Mouse (Mus musculus) CH12.LX (cell line): ENCODE measurements around the gene Asz1.

Source experiments
- BHLHE40 ChIP-seq: IDR thresholded peaks from 2 replicates; pipeline ENCODE4 v1.6.1; 2011; ENCODE audit warnings: mild to moderate bottlenecking, low read depth, low read length, improper control_type of control experiment
- CHD1 ChIP-seq: IDR thresholded peaks from 2 replicates; pipeline ENCODE4 v1.6.1; 2012; ENCODE audit warnings: low read depth, low read length, improper control_type of control experiment, inconsistent platforms
- CHD2 ChIP-seq: IDR thresholded peaks from 2 replicates; pipeline ENCODE4 v1.6.1; 2011; ENCODE audit warnings: low read length, improper control_type of control experiment
- CTCF ChIP-seq, 2 experiments: IDR thresholded peaks in 1 of 2; conservative IDR thresholded peaks in 1 of 2; 2 replicates each; pipeline ENCODE4 v1.5.1; 2011 to 2012; ENCODE audit warnings: low read depth in 2 of 2, low read length in 2 of 2, improper control_type of control experiment in 1 of 2, inconsistent platforms in 1 of 2, mild to moderate bottlenecking in 1 of 2, moderate library complexity in 1 of 2
- EP300 ChIP-seq: IDR thresholded peaks from 2 replicates; pipeline ENCODE4 v1.6.1; 2011; ENCODE audit warnings: low read length, improper control_type of control experiment
- GABPA ChIP-seq: IDR thresholded peaks from 2 replicates; pipeline ENCODE4 v1.6.1; 2012; ENCODE audit warnings: low read depth, low read length, improper control_type of control experiment, inconsistent platforms; ENCODE audit not compliant: insufficient replicate concordance
- IRF4 ChIP-seq: IDR thresholded peaks from 2 replicates; pipeline ENCODE4 v1.6.1; 2014; ENCODE audit warnings: low read depth, mild to moderate bottlenecking, inconsistent platforms, low read length, improper control_type of control experiment
- JUN ChIP-seq: IDR thresholded peaks from 2 replicates; pipeline ENCODE4 v1.6.1; 2011; ENCODE audit warnings: low read depth, mild to moderate bottlenecking, low read length, improper control_type of control experiment, moderate library complexity; ENCODE audit not compliant: insufficient read depth
- JUND ChIP-seq: conservative IDR thresholded peaks from 2 replicates; pipeline ENCODE4 v1.6.1; 2011; ENCODE audit warnings: low read depth, low read length, improper control_type of control experiment
- MAX ChIP-seq: IDR thresholded peaks from 2 replicates; pipeline ENCODE4 v1.6.1; 2011; ENCODE audit warnings: low read length, improper control_type of control experiment
- MAZ ChIP-seq: IDR thresholded peaks from 2 replicates; pipeline ENCODE4 v1.6.1; 2012; ENCODE audit warnings: low read depth, mild to moderate bottlenecking, inconsistent platforms, low read length, improper control_type of control experiment, moderate library complexity
- POLR2A ChIP-seq: IDR thresholded peaks from 2 replicates; pipeline ENCODE4 v1.6.1; 2011; ENCODE audit warnings: low read depth, mild to moderate bottlenecking, improper control_type of control experiment, low read length
- SMC3 ChIP-seq: IDR thresholded peaks from 2 replicates; pipeline ENCODE4 v1.6.1; 2011; ENCODE audit warnings: low read depth, low read length, improper control_type of control experiment
- ZNF384 ChIP-seq: IDR thresholded peaks from 2 replicates; pipeline ENCODE4 v1.6.1; 2012; ENCODE audit warnings: low read depth, low read length, improper control_type of control experiment, inconsistent platforms

DNA sequence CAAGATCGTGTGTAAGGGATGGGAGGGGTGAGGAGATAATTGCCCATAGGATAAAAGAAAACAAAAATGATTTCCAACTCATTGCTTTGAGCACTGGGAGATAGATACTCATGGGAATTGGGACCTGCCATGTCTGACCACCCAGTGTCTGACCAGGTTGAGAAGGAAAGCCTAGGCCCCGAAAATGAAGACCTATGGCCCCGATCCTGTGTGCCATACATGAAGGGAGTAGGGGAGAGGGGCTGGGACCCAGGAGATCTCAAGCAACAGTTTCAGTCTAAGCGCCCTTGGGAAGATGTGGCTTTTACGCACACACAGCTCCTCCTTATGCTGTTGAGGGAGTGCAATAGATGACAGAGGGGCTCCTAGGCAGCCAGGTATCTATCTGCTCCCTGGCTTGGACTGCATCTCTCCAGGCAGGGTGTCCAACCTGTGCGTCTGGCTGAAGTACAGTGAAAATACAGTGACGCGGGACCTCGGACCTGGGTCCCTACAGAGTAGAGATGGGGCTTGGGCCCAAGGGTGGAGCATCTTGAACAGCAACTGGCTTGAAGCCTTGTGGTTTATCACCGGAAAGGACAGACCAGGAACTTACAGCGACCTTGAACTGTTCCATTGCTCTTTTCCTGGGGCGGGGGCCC lies 77.9 kb downstream of the Asz1 start:
- TF ChIP-seq CTCF (conservative IDR thresholded peaks at IDR 0.05 in 1 of 2, IDR thresholded peaks at IDR 0.05 in 1 of 2; ENCODE audit: low read depth in 2 of 2, low read length in 2 of 2) (no peak), EP300 (no peak), POLR2A (no peak), GABPA (no peak), JUND (no peak), ZNF384 (no peak), CHD1 (no peak), MAX (no peak), MAZ (no peak), BHLHE40 (no peak), JUN (no peak), SMC3 (no peak), CHD2 (no peak), IRF4 (no peak)
